Mouse (Mus musculus) WW6 (cell line): ENCODE results near the gene Olfr714.
"Not testable (repeated sequence)": the region's sequence is repeated elsewhere in the genome, so short reads cannot be mapped to it uniquely, and the experiment has no call there.

Experiments
- DNase-seq: peaks from one replicate; pipeline ENCODE4 v3.0.0-alpha.2; 2013; ENCODE audit warnings: low read depth, low spot score

Gene Olfr714

DNA sequence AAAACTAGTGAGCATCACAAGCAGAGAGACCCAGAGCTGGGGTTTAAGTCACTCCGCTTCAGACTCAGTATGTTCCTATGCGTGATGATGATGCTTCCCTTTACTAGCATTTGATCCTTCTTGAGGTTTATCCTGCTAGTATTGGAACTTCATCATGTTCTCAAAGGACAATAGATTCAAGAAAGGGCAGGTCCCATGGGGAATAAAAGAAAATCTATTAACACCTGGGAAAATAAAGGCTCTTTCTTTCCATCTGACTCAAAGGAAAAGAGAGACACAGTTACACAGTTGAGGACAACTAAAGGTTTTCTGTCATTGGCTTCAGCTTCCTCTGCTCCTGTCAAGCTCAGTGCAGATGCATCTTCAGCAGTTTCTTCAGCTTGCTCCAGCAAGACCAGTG is at the start of gene Olfr714:
TSS of gene Olfr714 (plus strand) at position 301 of the 400 bp plus-strand sequence.
- DNase-seq, result no peak

DNA sequence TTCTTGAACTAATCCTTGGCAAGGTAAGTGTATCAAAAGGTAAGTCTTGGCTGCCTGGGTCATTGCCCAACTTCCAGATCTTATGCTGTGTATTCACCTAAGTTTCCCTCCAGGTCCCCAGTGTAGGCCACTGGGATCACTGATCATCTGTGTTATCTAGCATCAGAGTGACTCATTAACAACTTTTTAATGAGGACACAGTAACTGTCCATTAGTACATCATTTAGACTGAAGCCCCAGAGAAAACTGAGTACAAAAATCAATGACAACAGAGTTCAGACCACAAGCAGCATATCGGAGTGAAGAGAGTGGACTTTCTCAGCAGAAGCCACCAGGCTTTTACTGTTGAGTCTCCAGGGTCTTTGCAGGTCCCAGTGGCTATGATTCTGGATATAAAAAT is 39.9 kb upstream of the Olfr714 start, which contains the start of gene Olfr713:
TSS of gene Olfr713 (plus strand) at position 301 of the 400 bp plus-strand sequence.
- no peak for DNase-seq

DNA sequence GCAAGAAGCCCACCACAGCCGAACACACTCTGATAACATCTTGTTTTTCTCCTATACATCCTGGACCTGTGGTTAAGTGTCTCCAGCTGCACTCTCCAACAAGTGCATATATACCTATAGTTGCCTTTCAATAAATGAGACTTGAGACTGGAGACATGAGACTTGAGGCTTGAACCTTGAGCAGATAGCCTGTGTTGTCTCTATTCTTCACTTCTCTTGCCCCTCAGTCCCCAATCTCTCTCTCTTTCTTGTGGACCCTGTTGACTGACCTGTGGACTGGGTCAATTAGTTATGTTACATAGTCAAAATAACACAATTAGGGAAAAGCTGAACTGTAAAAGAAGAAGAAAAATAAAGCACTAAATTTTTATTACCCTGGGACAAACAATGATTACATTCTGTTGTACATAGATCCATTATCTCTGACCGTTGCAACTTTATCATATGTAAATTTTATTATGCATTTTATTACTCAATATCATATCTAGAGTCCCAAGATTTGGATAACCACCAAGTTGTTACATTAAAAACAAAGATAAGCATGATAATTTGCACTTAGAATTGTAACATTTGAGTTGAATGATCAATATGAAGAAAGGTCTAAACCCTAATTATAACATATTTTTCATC is 30.7 kb upstream of the Olfr714 start:
- no peak for DNase-seq

DNA sequence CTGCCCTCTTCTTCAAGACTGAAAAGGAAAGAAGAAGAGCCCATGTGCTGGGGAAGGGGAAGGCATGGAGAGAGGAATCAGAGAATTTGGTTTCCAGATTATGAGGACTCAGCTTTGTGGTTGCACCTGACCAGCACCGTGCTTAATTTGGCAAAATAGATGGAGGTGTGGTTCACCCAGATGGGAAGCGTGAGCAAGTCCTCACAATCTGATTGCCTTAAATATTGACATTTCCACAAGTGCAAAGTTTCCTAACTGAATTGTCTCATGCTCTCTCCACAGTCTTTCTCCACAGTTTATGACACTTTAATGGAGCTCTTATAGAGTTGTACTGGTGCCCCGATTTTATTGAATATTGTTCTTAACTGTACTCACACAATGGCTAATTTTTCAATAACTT is 27.6 kb upstream of the Olfr714 start:
- no peak for DNase-seq

DNA sequence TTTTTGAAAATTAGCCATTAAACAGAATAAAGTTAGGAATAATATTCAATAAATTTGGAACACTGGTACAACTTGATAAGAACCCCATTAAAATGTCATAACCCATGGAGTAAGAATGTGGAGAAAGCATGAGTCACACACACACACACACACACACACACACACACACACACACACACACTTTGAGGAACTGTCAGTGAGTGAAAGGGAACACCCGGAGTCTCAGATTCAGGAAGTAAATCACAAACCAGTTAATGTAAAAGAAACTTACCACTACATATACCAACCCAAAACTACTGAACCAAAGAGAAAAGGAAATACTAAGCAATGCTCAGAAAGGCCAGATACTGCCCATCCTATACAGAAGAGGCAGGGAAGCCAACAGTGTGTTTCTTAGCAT is 26.4 kb upstream of the Olfr714 start:
- DNase-seq, result no peak

DNA sequence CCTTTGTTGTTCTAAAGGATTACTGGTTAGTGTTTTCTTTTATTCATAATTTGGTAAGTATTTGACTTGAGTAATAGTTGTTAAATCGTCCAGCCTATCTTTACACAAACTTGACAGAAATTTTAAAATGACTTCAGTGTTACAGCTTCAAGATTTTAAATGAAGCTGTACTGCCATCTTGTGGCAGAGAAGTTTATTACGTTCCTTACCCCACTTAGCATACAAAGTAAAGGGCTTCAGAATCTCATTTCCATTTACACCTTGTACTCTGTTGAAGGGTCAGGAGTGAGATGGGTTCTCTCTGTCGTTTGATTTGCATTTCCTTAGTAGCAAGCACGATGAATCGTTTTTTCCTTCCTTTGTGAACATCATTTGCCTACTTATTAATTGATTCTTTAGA is 24.9 kb upstream of the Olfr714 start:
- DNase-seq, result peak; percentile 14

DNA sequence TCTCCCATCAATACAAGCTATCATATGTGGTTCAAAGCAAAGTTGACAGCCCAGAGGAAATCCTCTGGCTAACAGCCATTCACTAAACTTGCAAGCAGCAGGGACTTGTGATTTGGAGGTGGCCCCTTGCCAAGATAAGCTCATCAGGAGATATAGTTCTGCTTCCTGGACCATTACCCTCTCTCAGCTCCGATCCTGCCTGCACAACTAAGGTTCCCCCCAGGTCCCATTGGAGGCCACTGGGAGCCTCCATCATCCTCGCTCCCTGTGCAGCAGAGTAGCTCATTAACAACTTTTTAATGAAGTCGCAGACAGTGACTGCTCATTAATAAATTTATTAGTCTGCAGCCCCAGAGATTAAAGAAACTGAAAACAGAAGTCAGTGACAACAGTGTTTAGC is 23.2 kb upstream of the Olfr714 start:
- no peak for DNase-seq

DNA sequence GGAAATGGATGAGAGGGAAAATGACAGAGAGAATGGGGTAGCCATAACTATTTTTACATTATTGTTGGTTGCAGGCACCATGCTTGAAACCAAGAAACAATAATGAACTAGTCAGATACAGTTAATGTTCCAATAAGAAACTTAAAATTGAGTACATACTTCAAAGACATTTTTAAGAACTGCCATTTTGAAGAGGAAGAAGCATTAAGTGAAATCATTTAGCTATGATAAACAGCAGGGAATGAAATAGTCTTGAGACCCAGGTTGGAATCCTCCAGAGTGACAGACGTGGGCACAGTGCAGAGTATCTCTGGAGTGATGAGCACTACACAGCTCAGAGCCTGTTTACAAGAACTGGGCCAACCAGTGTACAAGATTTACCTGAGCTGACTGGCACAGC is 22.1 kb downstream of the Olfr714 start, which contains the start of gene Olfr17:
TSS of gene Olfr17 (plus strand) at position 301 of the 400 bp plus-strand sequence.
- no peak for DNase-seq

DNA sequence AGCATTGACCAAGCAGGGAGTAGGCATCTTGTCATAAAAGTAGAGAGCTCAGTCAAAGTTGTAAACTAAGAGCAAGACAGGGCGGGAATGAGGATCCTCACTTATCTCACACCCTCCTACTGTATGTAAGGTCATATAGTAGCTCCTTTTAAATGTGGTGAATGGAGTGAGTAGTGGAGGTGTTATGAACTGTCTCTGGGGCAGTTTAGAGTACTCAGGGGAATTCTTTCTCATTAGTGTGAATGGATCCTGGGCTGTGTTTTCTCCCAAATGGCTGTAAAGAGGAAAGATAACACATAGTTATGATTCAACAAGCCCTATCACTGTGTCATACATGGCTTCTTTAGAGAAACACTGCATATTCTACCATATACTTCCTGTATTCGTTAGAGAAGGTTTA is 39.5 kb downstream of the Olfr714 start, which contains the start of gene Olfr715b:
TSS of gene Olfr715b (minus strand) at position 101 of the 400 bp plus-strand sequence.
- not testable (repeated sequence) for DNase-seq
